Mouse (Mus musculus) stomach, postnatal 0 days (tissue): ENCODE data around the gene Olfr669. TPM values are rescaled to one million over a fixed set of nuclear protein-coding genes. Genes with fewer than 3 reads are reported as not detected.

Experiments used
- ATAC-seq: fragments of 200-750 bp; cut with Nextera tagmentation; 2 replicates; pipeline ENCODE4 v1.8.0; 2017; ENCODE audit not compliant: low FRiP score, low TSS enrichment
- DNase-seq: peaks from one replicate; pipeline ENCODE4 v3.0.0-alpha.2; 2016; ENCODE audit warnings: low spot score
- H3K27ac ChIP-seq: fragments of 300-500 bp; sonication (generic); replicated peaks from 2 replicates; pipeline ENCODE4 v1.5.1; 2014; ENCODE audit warnings: mild to moderate bottlenecking, control low read depth
- H3K27me3 ChIP-seq: fragments of 300-500 bp; sonication (generic); 2 replicates; pipeline ENCODE4 v1.6.1; 2014; ENCODE audit warnings: low read length; ENCODE audit not compliant: control insufficient read depth, insufficient read depth
- H3K36me3 ChIP-seq: fragments of 300-500 bp; sonication (generic); 2 replicates; pipeline ENCODE4 v1.6.1; 2014; ENCODE audit warnings: low read length, mixed read lengths; ENCODE audit not compliant: control insufficient read depth, insufficient read depth
- H3K4me1 ChIP-seq: fragments of 300-500 bp; sonication (generic); replicated peaks from 2 replicates; pipeline ENCODE4 v1.6.1; 2014; ENCODE audit warnings: antibody characterized with exemption; ENCODE audit not compliant: control insufficient read depth, insufficient read depth
- H3K4me2 ChIP-seq: fragments of 300-500 bp; sonication (generic); replicated peaks from 2 replicates; pipeline ENCODE4 v1.6.1; 2014; ENCODE audit warnings: low read depth, mild to moderate bottlenecking, control low read depth, moderate library complexity
- H3K4me3 ChIP-seq: fragments of 300-500 bp; sonication (generic); 2 replicates; pipeline ENCODE4 v1.5.1; 2014; ENCODE audit warnings: low read depth, low read length, control low read depth
- H3K9ac ChIP-seq: fragments of 300-500 bp; sonication (generic); 2 replicates; pipeline ENCODE4 v1.6.1; 2014; ENCODE audit warnings: mild to moderate bottlenecking, low read length, control low read depth, mixed read lengths
- H3K9me3 ChIP-seq: fragments of 300-500 bp; sonication (generic); 2 replicates; pipeline ENCODE4 v1.6.1; 2016; ENCODE audit warnings: low read length; ENCODE audit not compliant: control insufficient read depth
- CTCF ChIP-seq: IDR thresholded peaks from 2 replicates; pipeline ENCODE4 v1.5.1; 2016; ENCODE audit warnings: antibody characterized with exemption, low read depth, mild to moderate bottlenecking, moderate library complexity
- EP300 ChIP-seq: optimal IDR thresholded peaks from 2 replicates; pipeline ENCODE3; 2016; ENCODE audit warnings: antibody characterized with exemption
- WGBS: fragments of 180-500 bp; shearing (Covaris S2); extraction: QIAGEN DNeasy Blood & Tissue Kit; methylation state at CpG from one replicate; pipeline ENCODE4 v1.1.7; 2014; 5-methylcytosine and 5-hydroxymethylcytosine counted together
- polyA plus RNA-seq: library from polyadenylated mRNA; unstranded; fragments of >200 nt; fragmentation: Nextera tagmentation; extraction: Ambion mirVana; gene quantifications from 2 replicates; pipeline ENCODE4 v1.2.1, GENCODE M21; 2015

Gene Olfr669
- polyA plus RNA-seq, 1 experiment from 2014 or later: not detected

DNA sequence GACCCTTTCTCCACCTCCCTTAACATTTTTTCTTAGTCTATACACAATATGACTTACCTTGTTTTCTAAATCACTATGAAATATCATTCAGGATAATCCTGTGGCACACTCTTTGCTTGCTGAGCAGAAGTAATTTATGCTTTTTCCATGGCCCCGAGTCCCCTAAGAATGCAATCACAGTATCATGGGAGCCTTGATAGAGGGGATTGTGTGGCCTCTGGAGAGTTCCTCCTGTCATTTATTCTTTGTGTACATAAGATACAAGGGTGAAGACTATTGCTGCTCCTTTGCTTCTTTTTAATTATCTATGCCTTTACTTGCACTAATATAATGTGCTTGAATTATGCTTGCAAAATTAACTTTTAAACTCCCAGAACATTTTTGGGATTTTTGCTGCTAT lies 45.0 kb downstream of the Olfr669 start, which contains the start of gene Olfr671:
TSS of gene Olfr671 (minus strand) at position 101 of the 400 bp plus-strand sequence.
- Histone ChIP-seq H3K27me3 (no peaks in the 10 kb centered on the region), H3K4me2 (no peak within 1 kb of the TSS), H3K4me1 (no peaks in the 10 kb centered on the region), H3K27ac (no peak within 1 kb of the TSS), H3K4me3 (no peak within 1 kb of the TSS), H3K36me3 (no peaks in the 10 kb centered on the region), H3K9ac (no peak within 1 kb of the TSS), H3K9me3 (no peaks in the 10 kb centered on the region)
- ATAC-seq (no peak), DNase-seq (no peak)
- TF ChIP-seq EP300 (no peak), CTCF (no peak)
- WGBS: 69% methylated on average over 1 of the region's 1 CpGs

Other genes with a start within 250 kb of the Olfr669 start
- gene Olfr661, start 247.7 kb upstream of the Olfr669 start, polyA plus RNA-seq: not detected in 2 replicates
- gene Usp17le, start 156.8 kb upstream of the Olfr669 start, polyA plus RNA-seq: not detected in 2 replicates
- gene Usp17lb, start 91.6 kb upstream of the Olfr669 start, polyA plus RNA-seq: not detected in 2 replicates
- not detected in 2 replicates for gene Usp17la, start 77.2 kb upstream of the Olfr669 start, polyA plus RNA-seq
- gene Olfr665, start 56.2 kb upstream of the Olfr669 start, polyA plus RNA-seq: not detected in 2 replicates
- gene Olfr666, start 38.3 kb upstream of the Olfr669 start, polyA plus RNA-seq: 0.10 TPM in 1 of 2 replicates, not detected in the other
- not detected in 2 replicates for gene Olfr667, start 12.8 kb upstream of the Olfr669 start, polyA plus RNA-seq
- gene Olfr668, start 6.2 kb upstream of the Olfr669 start, polyA plus RNA-seq: not detected in 2 replicates
- not detected in 2 replicates for gene Olfr670, start 28.4 kb downstream of the Olfr669 start, polyA plus RNA-seq
- gene Olfr671, start 44.9 kb downstream of the Olfr669 start, polyA plus RNA-seq: not detected in 2 replicates
- not detected in 2 replicates for gene Olfr672, start 67.8 kb downstream of the Olfr669 start, polyA plus RNA-seq
- not detected in 2 replicates for gene Olfr675, start 94.2 kb downstream of the Olfr669 start, polyA plus RNA-seq
- not detected in 2 replicates for gene Olfr676, start 98.5 kb downstream of the Olfr669 start, polyA plus RNA-seq
- gene Olfr677, start 117.1 kb downstream of the Olfr669 start, polyA plus RNA-seq: not detected in 2 replicates
- gene Olfr678, start 130.2 kb downstream of the Olfr669 start, polyA plus RNA-seq: not detected in 2 replicates
- gene Olfr679, start 147.0 kb downstream of the Olfr669 start, polyA plus RNA-seq: not detected in 2 replicates
- not detected in 2 replicates for gene Olfr680-ps1, start 158.6 kb downstream of the Olfr669 start, polyA plus RNA-seq
- gene Olfr681, start 182.6 kb downstream of the Olfr669 start, polyA plus RNA-seq: 0.02 TPM in 1 of 2 replicates, not detected in the other
- not detected in 2 replicates for gene Olfr683, start 212.8 kb downstream of the Olfr669 start, polyA plus RNA-seq
- gene Olfr684, start 229.4 kb downstream of the Olfr669 start, polyA plus RNA-seq: not detected in 2 replicates